Mouse (Mus musculus) bone marrow, adult 2 months (tissue): ENCODE results near the gene Cd79a. TPM values are rescaled to one million over a fixed set of nuclear protein-coding genes. Genes with fewer than 3 reads are reported as not detected.
A peak's percentile ranks its signal among the peaks of the same experiment; 100 is the strongest.

Source experiments
- H3K27ac ChIP-seq: fragments of 200-500 bp; 2 replicates; pipeline ENCODE4 v1.5.1; 2012; ENCODE audit warnings: low read depth, mild to moderate bottlenecking, control low read depth, inconsistent platforms, low read length; ENCODE audit not compliant: control insufficient read depth, poor library complexity, insufficient read depth
- H3K4me1 ChIP-seq: fragments of 200-500 bp; 2 replicates; pipeline ENCODE4 v1.6.1; 2011; ENCODE audit warnings: low read length; ENCODE audit not compliant: control insufficient read depth, insufficient read depth
- H3K4me3 ChIP-seq: fragments of 200-500 bp; replicated peaks from 2 replicates; pipeline ENCODE3; 2011; ENCODE audit warnings: mild to moderate bottlenecking, low read depth, low read length, control low read depth; ENCODE audit not compliant: control insufficient read depth
- CTCF ChIP-seq: fragments of 200-500 bp; IDR thresholded peaks from 2 replicates; pipeline ENCODE4 v1.5.1; 2011; ENCODE audit warnings: low read length, control low read depth; ENCODE audit not compliant: control insufficient read depth, insufficient read depth
- POLR2A ChIP-seq: fragments of 200-500 bp; IDR thresholded peaks from 2 replicates; pipeline ENCODE4 v1.6.1; 2011; ENCODE audit warnings: low read depth, mild to moderate bottlenecking, control low read depth, low read length, borderline replicate concordance; ENCODE audit not compliant: control insufficient read depth
- WGBS: fragments of 180-500 bp; shearing (Covaris S2); methylation state at CpG from one replicate; pipeline ENCODE4 v1.1.7; 2018; 5-methylcytosine and 5-hydroxymethylcytosine counted together
- polyA plus RNA-seq: library from polyadenylated mRNA; stranded (reverse); fragments of >200 nt; gene quantifications from 2 replicates; pipeline ENCODE4 v1.2.4, GENCODE M21; 2011; ENCODE audit warnings: low replicate concordance; ENCODE audit not compliant: missing spikeins, insufficient read depth, insufficient read length

Gene Cd79a
- polyA plus RNA-seq, 1 experiment, result 126 TPM

GRCm38 (mm10) chr7:24902264-24902629 lies 5.1 kb downstream of the Cd79a start:
- H3K27ac ChIP-seq, result peak overlapping the region; percentile 90
- WGBS, result 13% methylated on average over 2 of the region's 2 CpGs
- peaks cover 4% of the 10 kb centered on the region for H3K4me1 ChIP-seq
- H3K4me3 ChIP-seq, result peak overlapping the region; percentile 69
- TF ChIP-seq POLR2A, result no peak
- no peak for TF ChIP-seq CTCF

- Histone ChIP-seq H3K4me1 (peaks cover 4% of the 10 kb centered on the region), H3K27ac (peak within 1 kb of the TSS; percentile 99), H3K4me3 (peak within 1 kb of the TSS; percentile 90)
- TF ChIP-seq CTCF, result no peak
- peak; percentile 50; the same call in 1 of the 2 replicates for TF ChIP-seq POLR2A
- 2% methylated on average over 61 of the region's 68 CpGs for WGBS
Observed at GRCm38 (mm10) chr7:24902630-24903443, 5.7 kb downstream of the Cd79a start, which contains the start of gene Arhgef1. Gene Arhgef1, plus strand, starts transcription at chr7:24902912.

- H3K4me3 ChIP-seq, result peak overlapping the region; percentile 90
- H3K4me1 ChIP-seq, result peaks cover 4% of the 10 kb centered on the region
- no peak for TF ChIP-seq CTCF
- peak overlapping the region; percentile 99 for H3K27ac ChIP-seq
- under 1% methylated on average over 10 of the region's 10 CpGs for WGBS
Observed at GRCm38 (mm10) chr7:24903444-24903825, 6.3 kb downstream of the Cd79a start.

- peak overlapping the region; percentile 90 for H3K4me3 ChIP-seq
- peak overlapping the region; percentile 62 for H3K27ac ChIP-seq
- peaks cover 4% of the 10 kb centered on the region for H3K4me1 ChIP-seq
- under 1% methylated on average over 30 of the region's 30 CpGs for WGBS
- peak; percentile 64; the same call in 1 of the 2 replicates for TF ChIP-seq POLR2A
- TF ChIP-seq CTCF, result no peak
Observed at GRCm38 (mm10) chr7:24904070-24904483, 6.9 kb downstream of the Cd79a start.

- WGBS, result 13% methylated on average over 3 of the region's 3 CpGs
- peaks cover 4% of the 10 kb centered on the region for H3K4me1 ChIP-seq
- peak; percentile 85 for TF ChIP-seq CTCF
- no peak for TF ChIP-seq POLR2A
- no peak overlapping the region for H3K27ac ChIP-seq
- H3K4me3 ChIP-seq, result peak overlapping the region; percentile 13
Observed at GRCm38 (mm10) chr7:24904936-24905335, 7.8 kb downstream of the Cd79a start.

- WGBS, result 8% methylated on average over 6 of the region's 6 CpGs
- Histone ChIP-seq H3K4me3 (peak overlapping the region; percentile 9), H3K4me1 (peaks cover 3% of the 10 kb centered on the region), H3K27ac (peak overlapping the region; percentile 71)
- no peak for TF ChIP-seq POLR2A
- no peak for TF ChIP-seq CTCF
Observed at GRCm38 (mm10) chr7:24906551-24906950, 9.4 kb downstream of the Cd79a start.

- Histone ChIP-seq H3K4me1 (peaks cover 3% of the 10 kb centered on the region), H3K4me3 (peak overlapping the region; percentile 1)
- WGBS, result 15% methylated on average over 13 of the region's 13 CpGs
Observed at GRCm38 (mm10) chr7:24907211-24907748, 10.1 kb downstream of the Cd79a start.

GRCm38 (mm10) chr7:24912480-24912879 lies 15.3 kb downstream of the Cd79a start:
- Histone ChIP-seq H3K4me1 (no peaks in the 10 kb centered on the region), H3K4me3 (no peak overlapping the region), H3K27ac (no peak overlapping the region)
- 90% methylated on average over 14 of the region's 14 CpGs for WGBS
- no peak for TF ChIP-seq POLR2A
- no peak for TF ChIP-seq CTCF

More at GRCm38 (mm10) chr7:24907211-24907748, 10.1 kb downstream of the Cd79a start:
- H3K27ac ChIP-seq, result peak overlapping the region; percentile 71
- TF ChIP-seq POLR2A (no peak), CTCF (peak; percentile 19; the same call in 1 of the 2 replicates)
